Mouse (Mus musculus) monocyte, adult 5-6 weeks (primary cell): ENCODE data around the gene Kcnq2. TPM values are rescaled to one million over a fixed set of nuclear protein-coding genes. Genes with fewer than 3 reads are reported as not detected.

Experiments
- ATAC-seq: fragments of 153-309, 156-312 bp; replicated peaks from 2 replicates; pipeline ENCODE4 v1.8.0; 2017; ENCODE audit warnings: mild to moderate bottlenecking; ENCODE audit not compliant: low TSS enrichment, insufficient number of reproducible peaks, severe bottlenecking, poor library complexity, low FRiP score
- total RNA-seq: library from RNA; stranded (forward); fragments of 200-1000, 200-491, 200-594 nt; gene quantifications from 3 replicates; pipeline ENCODE4 v1.2.3, GENCODE M21; 2017

Kcnq2 gene
- total RNA-seq, 1 experiment from 2014 or later = not detected

DNA sequence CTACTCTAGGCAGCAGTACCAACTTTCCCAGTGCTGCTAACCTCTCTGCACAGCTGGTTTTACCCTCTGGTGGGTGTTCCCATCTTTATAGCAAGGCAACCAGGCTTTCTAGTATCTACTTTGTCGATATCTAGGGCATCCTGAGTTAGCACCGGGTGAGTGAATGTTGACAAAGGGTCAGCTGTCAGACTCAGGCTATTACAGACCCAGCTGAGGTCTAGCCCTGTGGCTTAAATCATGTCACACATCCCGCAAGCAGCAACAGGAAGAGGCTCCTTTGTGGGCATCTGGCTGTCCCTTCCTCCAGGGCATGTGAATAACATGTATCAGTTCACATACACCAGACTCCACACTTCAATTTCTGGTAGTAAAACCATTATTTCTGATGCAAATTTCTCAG, 76.9 kb downstream of the Kcnq2 start:
- no peak for ATAC-seq

DNA sequence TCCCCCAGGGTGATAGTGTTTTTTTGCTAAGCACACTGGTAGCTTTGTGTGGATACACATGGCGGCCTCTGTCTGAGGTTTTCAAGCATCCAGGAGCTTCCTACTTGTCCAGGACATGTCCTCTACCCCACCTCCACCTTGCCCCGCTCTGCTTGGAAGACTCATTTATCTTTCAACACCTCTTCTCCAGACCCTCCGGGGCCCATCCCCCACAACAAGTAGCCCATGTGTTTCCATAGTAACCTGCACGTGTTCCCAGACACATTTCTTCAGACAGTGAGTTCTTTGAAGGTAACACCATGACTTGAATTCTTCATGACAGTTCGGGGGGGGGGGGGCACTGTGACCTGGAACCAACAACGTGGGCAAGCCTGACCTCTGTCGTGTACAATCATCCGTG, 77.8 kb downstream of the Kcnq2 start:
- ATAC-seq = no peak

DNA sequence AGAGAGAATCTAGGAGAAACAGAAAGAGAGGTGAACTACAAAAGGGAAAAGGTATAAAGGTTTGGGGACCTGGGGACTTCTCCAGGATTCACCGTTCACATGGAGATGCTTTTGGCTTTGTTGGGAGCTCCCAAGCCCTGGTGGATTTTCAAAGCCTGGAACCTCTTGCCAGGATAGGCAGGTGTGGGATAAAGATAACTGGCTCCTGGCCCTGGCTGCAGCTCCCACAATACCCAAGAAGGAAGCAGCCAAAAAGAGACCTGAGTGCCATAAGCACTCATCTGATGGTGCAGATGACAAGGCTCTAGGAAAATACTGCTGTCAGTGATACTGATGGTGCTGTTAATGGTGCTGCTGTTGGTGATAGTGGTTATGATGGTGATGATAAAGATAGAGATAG, 82.9 kb downstream of the Kcnq2 start:
- no peak for ATAC-seq

DNA sequence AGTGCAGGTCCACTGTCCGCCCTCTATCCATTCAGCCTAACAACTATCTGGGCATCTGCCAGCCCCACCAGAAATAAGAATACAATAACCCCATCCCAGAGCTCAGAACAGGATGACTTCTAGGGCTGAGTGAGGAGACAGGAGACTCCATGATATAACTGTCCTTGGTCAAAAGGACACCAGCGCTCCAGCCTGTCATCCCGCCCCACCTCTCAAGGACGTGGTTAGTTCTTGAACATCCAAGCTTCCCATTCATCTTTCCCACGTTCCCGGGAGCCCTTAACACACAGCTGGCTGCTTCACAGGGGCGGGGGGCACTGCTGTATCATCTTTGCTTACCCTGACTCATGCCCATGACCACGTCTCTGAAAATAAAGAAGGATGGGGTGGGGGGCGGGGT, 86.1 kb downstream of the Kcnq2 start:
- ATAC-seq = no peak

DNA sequence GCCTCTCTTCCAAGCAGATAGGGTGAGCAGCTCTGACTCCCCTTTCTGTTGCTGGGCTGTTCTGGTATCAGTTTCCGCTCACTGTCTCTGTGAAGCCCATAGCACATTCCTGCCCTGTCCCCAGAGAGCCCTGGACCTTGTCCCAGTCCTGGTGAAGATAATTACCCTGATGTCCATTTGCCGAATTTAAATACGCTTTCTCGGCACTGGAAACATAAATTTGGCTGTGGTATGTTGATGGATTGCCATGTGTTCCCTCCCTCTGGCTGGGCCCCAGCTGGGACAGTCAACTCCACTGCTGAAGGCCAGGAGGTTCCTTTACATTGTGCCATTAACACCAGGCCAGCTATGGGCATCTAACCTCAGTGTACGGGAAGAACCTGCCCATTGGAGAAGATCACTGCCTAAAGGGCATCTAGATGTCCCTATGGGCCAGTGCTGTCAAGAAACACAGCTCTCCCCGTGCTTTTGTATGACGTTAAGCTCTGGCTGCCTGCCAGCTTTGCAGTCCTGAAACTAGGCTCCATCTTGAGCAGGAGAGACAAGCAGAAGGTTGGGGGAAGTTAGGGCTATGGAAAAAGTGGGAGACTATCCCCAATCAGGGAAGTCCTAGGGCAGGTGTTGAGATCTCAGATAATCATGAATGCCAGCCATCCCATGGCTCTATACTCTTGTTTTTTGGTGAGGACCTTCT, 86.7 kb downstream of the Kcnq2 start:
- ATAC-seq = no peak

DNA sequence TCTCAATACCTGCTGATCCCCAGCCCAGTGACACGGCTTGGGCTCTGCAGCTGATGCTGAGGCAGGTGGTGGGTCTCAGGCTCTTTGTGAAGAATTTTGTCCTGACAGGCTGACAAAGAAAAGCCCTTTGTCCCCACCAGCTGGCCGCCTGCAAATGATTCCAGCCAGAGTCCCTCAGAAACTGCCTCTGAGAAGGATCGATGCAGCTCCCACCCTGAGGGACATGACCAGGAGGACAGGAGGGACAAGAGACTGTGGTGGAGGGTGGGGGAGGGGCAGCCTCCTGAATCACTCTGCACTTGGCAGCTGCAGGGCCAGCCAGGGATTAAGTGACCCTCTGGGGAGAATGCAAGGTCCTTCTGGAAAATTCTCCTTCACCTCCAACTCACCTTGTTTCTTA, 91.1 kb downstream of the Kcnq2 start:
- no peak for ATAC-seq

DNA sequence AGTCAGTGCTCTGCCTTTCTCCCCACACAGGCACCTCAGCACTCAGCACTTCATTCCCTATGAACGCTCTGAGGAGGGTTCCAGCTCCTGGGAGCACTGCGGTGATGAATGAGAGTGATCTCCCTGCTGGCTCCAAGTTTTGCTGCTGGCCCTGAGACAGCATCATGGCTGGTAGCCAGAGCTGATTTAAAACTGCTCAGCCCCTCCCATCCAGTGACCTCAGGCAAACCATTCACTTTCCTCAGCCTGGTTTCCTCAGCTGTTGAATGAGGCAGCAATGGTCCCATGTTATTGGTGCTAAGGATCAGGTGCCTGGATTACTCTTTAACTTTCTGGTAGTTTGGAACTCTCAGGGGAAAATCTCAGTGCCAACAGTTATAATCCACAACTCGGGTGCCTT, 91.7 kb downstream of the Kcnq2 start, which contains the start of gene Chrna4:
Chrna4 (minus strand) TSS at position 110 of the 400 bp plus-strand sequence.
- no peak for ATAC-seq

DNA sequence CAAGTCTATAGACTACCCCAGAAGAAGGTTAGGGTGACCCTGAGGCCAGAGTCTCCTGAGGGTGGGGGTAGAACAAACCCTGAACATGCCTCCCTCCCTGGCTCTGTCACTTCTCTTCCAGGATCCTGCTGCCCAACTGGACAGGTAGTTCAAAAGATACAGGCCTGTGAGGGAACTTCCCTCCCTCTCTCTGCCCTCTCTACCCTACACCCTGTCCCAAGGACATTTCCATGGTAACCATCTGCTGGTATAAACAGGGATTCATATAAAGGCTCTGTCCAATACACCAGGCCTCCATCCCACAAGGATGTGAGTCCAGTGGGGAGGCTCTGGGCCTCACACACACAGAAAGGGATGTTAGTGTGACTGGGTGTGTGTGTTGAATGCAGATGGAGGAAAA, 92.7 kb downstream of the Kcnq2 start:
- ATAC-seq = no peak

DNA sequence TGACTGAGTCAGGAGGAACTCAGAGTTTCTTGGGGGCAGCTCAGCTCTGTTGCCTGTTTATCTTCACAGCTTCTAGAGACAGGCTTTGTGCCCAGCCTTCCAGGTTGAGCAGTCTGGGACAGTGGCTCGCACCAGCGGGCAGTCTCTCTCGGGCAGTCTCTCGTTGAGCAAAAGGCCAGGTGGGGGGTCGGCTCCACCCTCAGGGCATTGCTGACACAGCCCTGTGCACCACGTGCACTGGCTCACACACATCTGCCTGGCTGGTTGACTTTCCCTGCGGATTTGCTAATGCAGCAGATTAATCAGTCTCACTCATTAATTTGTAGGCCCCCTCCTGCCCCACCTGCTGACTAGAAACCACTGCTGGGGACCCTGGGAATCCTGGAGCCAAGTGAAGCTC, 93.2 kb downstream of the Kcnq2 start:
- ATAC-seq = no peak

DNA sequence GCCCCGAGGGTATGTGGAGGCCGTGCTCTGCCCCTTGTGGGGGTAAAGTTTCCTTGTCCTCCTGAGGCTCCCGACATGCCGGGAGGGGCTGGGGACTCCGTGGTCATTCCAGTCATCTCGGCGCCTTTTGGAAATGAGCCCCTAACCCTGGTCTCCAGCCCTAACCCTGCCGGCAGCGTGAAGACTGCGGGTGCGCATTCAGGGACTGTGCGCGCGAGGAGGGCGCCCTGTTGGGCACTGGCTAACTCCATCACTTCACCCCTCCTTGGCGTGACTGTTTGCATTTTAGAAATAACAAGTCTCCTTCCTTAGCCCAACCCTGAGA, 95.8 kb downstream of the Kcnq2 start:
- no peak for ATAC-seq

DNA sequence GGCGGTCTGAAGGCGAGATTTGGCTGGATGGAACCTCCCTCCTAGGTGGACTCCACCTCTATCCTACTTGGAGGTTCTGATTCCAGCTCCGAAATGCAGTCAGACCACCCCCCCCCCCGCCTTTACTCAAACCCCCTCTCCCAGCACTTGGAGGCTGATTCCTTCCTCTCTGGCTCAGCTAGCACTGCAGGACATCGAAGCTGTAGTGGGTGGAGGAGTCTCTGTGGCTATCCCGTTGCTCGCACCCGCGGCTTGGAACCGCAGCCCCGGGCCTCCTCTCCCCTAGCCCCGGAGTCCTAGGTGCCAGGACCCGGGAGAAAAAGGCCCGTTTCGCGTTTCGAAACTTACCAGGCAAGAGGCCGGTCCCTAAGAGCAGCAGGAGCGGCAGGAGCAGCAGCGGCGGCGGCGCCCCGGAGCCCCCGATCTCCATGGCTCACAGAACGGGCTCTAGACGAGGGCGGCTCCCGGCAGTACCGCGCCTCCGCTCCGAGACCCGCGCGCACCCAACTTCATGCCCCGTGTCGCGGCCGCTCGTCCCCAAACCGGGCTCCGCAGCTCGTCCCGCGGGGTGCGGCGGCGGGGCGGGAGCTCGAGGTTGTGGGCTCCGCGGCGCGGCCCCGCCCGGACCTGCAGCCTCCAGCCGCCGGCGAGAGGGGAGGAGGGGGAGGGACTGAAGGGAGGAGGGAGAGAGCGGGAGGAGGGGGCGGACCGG, 96.3 kb downstream of the Kcnq2 start:
- ATAC-seq = no peak

DNA sequence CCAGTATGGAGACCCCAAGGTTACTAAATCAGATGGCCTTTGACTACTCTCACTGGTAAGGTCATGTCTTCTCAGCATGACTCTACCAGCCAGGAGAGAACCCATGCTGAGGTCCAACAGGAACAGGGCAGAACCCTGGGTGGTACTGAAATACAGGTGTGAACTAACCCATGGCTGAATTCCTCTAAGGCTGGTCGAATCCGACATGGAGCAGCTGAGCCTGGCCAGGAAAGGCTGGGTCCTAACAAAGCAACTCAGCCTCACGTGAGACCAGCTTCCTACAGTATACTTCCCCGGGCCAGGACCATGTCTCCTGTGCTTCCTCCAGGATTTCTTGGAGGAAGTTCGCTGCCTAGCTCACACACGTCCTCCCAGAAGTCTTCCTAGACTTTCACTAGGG, 98.5 kb downstream of the Kcnq2 start:
- ATAC-seq = no peak

DNA sequence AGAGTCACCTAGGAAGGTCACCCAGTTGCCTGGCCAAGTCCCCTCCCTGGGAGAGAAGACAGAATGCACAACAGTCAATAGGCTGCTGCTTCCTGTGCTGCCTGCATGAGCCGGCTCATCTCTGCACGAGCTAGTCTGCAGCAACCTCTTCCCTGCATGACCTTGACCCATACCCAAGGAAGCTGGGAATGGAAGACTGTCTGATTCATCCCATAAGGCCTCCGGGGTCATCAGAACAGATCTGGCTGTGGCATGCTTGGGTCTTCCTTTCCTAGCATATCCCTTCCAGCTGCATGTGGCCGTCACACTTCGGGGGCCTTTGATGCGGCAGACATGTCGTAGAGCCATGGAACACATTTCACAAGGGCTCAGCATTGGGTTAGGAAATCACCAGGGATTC, 99.9 kb downstream of the Kcnq2 start:
- ATAC-seq = no peak

DNA sequence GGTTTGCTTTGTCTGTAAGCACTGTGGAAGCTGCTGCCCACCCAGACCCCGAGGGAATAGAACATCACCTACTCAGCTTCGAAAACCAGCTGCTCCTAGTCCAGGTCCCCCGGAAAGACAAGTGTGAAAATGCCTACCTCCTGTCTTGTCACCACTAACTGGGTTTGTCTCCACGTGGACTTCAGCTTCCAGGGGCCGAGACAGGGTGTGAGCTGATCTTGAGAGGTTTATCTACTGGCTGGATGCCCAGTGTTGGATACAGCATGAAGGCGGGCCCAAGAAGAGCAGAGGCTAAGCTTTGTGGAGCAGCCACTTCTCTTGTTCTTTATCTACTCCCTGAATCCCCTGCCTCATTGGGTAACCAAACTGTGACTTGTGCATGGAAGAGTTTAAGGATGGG, 101.8 kb downstream of the Kcnq2 start:
- no peak for ATAC-seq

DNA sequence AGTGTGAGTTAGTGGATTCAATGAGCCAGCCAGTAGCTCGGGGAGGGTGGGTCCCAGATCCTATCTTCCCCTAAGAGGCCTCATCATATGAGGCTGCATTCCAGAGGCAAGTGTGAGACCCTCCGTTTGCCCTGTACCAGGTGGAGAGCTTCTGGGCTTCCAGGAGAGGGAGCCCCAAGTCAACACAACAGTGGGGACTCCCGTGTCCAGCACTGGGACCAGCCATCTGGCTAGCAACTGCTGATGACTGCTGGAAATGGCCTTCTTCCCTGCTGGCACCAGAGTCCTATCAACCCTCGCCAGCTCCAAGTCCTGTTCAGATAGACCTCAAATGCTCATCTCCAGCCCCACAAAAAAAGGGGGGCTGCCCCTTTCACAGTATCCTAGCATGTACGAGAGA, 102.7 kb downstream of the Kcnq2 start:
- ATAC-seq = no peak

DNA sequence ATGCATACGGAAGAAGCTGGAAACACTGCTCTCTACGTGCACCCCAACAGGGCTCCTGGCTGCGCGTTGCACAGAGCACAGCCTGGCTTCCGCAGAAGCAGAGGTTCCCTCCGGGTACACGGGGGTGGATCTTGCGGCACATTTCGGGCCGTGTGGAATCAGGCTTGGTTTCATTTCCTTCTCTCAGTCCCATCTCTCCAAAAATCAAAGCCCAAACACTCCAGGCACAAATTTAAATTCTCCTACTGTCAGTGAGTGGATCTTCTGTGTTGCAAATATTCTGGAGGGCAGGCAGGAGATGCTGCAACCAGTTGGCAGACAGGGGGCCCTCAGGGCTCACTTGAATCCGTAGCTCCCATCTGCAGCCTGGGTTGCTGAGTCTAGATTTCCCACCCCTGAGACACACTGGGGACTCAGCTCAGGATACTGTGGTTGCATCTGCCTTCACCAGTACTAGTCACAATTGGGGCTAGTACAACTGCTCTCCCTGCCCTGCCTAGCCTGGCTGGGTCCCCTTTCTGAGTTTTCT, 103.6 kb downstream of the Kcnq2 start:
- ATAC-seq = no peak

Other genes with a start within 250 kb of the Kcnq2 start
- 26.0 to 48.0 TPM (median 33.6 TPM) in 3 replicates for gene Ythdf1, start 214.4 kb downstream of the Kcnq2 start, total RNA-seq
- gene Birc7, start 206.3 kb downstream of the Kcnq2 start, total RNA-seq = not detected in 3 replicates
- gene Nkain4, start 180.6 kb downstream of the Kcnq2 start, total RNA-seq = not detected in 3 replicates
- 57.8 to 60.2 TPM (median 58.8 TPM) in 3 replicates for gene Arfgap1, start 168.1 kb downstream of the Kcnq2 start, total RNA-seq
- gene Col20a1, start 148.8 kb downstream of the Kcnq2 start, total RNA-seq = 0.68 to 1.5 TPM (median 1.1 TPM) in 3 replicates
- not detected in 3 replicates for gene Chrna4, start 91.8 kb downstream of the Kcnq2 start, total RNA-seq
- gene Eef1a2, start 21.7 kb upstream of the Kcnq2 start, total RNA-seq = not detected in 3 replicates
- 68.9 to 87.3 TPM (median 84.2 TPM) in 3 replicates for gene Ppdpf, start 51.9 kb upstream of the Kcnq2 start, total RNA-seq
- 0.53 to 3.0 TPM (median 1.8 TPM) in 3 replicates for gene Ptk6, start 67.5 kb upstream of the Kcnq2 start, total RNA-seq
- 0.95 to 1.3 TPM in 2 of 3 replicates, not detected in the other for gene Srms, start 77.9 kb upstream of the Kcnq2 start, total RNA-seq
- gene Fndc11, start 84.7 kb upstream of the Kcnq2 start, total RNA-seq = 0.39 TPM in 1 of 3 replicates, not detected in the others
- 29.5 to 66.9 TPM (median 36.7 TPM) in 3 replicates for gene Helz2, start 106.7 kb upstream of the Kcnq2 start, total RNA-seq
- 25.1 to 36.4 TPM (median 35.7 TPM) in 3 replicates for gene Gmeb2, start 152.7 kb upstream of the Kcnq2 start, total RNA-seq
- not detected in 3 replicates for gene Stmn3, start 179.2 kb upstream of the Kcnq2 start, total RNA-seq
- 34.6 to 46.3 TPM (median 37.2 TPM) in 3 replicates for gene Rtel1, start 184.4 kb upstream of the Kcnq2 start, total RNA-seq
- 65.6 to 98.9 TPM (median 66.9 TPM) in 3 replicates for gene Zgpat, start 229.6 kb upstream of the Kcnq2 start, total RNA-seq
- gene Arfrp1, start 230.1 kb upstream of the Kcnq2 start, total RNA-seq = 51.2 to 71.0 TPM (median 67.9 TPM) in 3 replicates
- 55.7 to 137 TPM (median 104 TPM) in 3 replicates for gene Lime1, start 244.8 kb upstream of the Kcnq2 start, total RNA-seq